Mouse (Mus musculus): ENCODE results near the gene Ubqln3. TPM values are rescaled to one million over a fixed set of nuclear protein-coding genes. Genes with fewer than 3 reads are reported as not detected.

Gene Ubqln3
- polyA plus RNA-seq (2012; rRNA removed; ENCODE audit: low replicate concordance), result not detected in 2 replicates

GRCm38 (mm10) chr7:104143179-104143578 is at the start of gene Ubqln3:
Gene Ubqln3, minus strand, starts transcription at chr7:104143279.

GRCm38 (mm10) chr7:104183292-104183691 is 40.2 kb upstream of the Ubqln3 start, which contains the start of gene Olfr648:
Gene Olfr648, minus strand, starts transcription at chr7:104183392.

GRCm38 (mm10) chr7:104150456-104150855 is 7.4 kb upstream of the Ubqln3 start, which contains the start of gene Ubqlnl:
Gene Ubqlnl, minus strand, starts transcription at chr7:104150556.

GRCm38 (mm10) chr7:104137305-104137704 is 5.8 kb downstream of the Ubqln3 start, which contains the start of gene Olfr643:
Gene Olfr643, minus strand, starts transcription at chr7:104137405.

GRCm38 (mm10) chr7:104129726-104130125 is 13.4 kb downstream of the Ubqln3 start, which contains the start of gene Ubqln5:
Gene Ubqln5, minus strand, starts transcription at chr7:104129826.

GRCm38 (mm10) chr7:104104757-104104972 is 38.4 kb downstream of the Ubqln3 start, which contains the start of gene Olfr646:
Gene Olfr646, plus strand, starts transcription at chr7:104104873.

Other genes with a start within 250 kb of the Ubqln3 start
- gene Olfr64, start 248.8 kb downstream of the Ubqln3 start, polyA plus RNA-seq (2012; rRNA removed; ENCODE audit: low replicate concordance), result not detected in 2 replicates
- gene Olfr65, start 239.8 kb downstream of the Ubqln3 start, polyA plus RNA-seq (2012; rRNA removed; ENCODE audit: low replicate concordance), result not detected in 2 replicates
- gene Olfr631, start 214.5 kb downstream of the Ubqln3 start, polyA plus RNA-seq (2012; rRNA removed; ENCODE audit: low replicate concordance), result not detected in 2 replicates
- not detected in 2 replicates for gene Olfr632, start 208.9 kb downstream of the Ubqln3 start, polyA plus RNA-seq (2012; rRNA removed; ENCODE audit: low replicate concordance)
- gene Olfr633, start 198.8 kb downstream of the Ubqln3 start, polyA plus RNA-seq (2012; rRNA removed; ENCODE audit: low replicate concordance), result not detected in 2 replicates
- gene Olfr635, start 172.1 kb downstream of the Ubqln3 start, polyA plus RNA-seq (2012; rRNA removed; ENCODE audit: low replicate concordance), result not detected in 2 replicates
- not detected in 2 replicates for gene Olfr638, start 144.5 kb downstream of the Ubqln3 start, polyA plus RNA-seq (2012; rRNA removed; ENCODE audit: low replicate concordance)
- not detected in 2 replicates for gene Olfr639, start 126.0 kb downstream of the Ubqln3 start, polyA plus RNA-seq (2012; rRNA removed; ENCODE audit: low replicate concordance)
- not detected in 2 replicates for gene Olfr640, start 117.7 kb downstream of the Ubqln3 start, polyA plus RNA-seq (2012; rRNA removed; ENCODE audit: low replicate concordance)
- gene Olfr641, start 107.8 kb downstream of the Ubqln3 start, polyA plus RNA-seq (2012; rRNA removed; ENCODE audit: low replicate concordance), result not detected in 2 replicates
- not detected in 2 replicates for gene Olfr642, start 90.6 kb downstream of the Ubqln3 start, polyA plus RNA-seq (2012; rRNA removed; ENCODE audit: low replicate concordance)
- not detected in 2 replicates for gene 4930516K23Rik, start 81.8 kb downstream of the Ubqln3 start, polyA plus RNA-seq (2012; rRNA removed; ENCODE audit: low replicate concordance)
- gene Olfr644, start 71.4 kb downstream of the Ubqln3 start, polyA plus RNA-seq (2012; rRNA removed; ENCODE audit: low replicate concordance), result not detected in 2 replicates
- not detected in 2 replicates for gene Olfr645, start 57.8 kb downstream of the Ubqln3 start, polyA plus RNA-seq (2012; rRNA removed; ENCODE audit: low replicate concordance)
- gene Olfr646, start 38.4 kb downstream of the Ubqln3 start, polyA plus RNA-seq (2012; rRNA removed; ENCODE audit: low replicate concordance), result not detected in 2 replicates
- not detected in 2 replicates for gene Ubqln5, start 13.5 kb downstream of the Ubqln3 start, polyA plus RNA-seq (2012; rRNA removed; ENCODE audit: low replicate concordance)
- not detected in 2 replicates for gene Olfr643, start 5.9 kb downstream of the Ubqln3 start, polyA plus RNA-seq (2012; rRNA removed; ENCODE audit: low replicate concordance)
- gene Ubqlnl, start 7.3 kb upstream of the Ubqln3 start, polyA plus RNA-seq (2012; rRNA removed; ENCODE audit: low replicate concordance), result not detected in 2 replicates
- not detected in 2 replicates for gene Olfm5, start 21.6 kb upstream of the Ubqln3 start, polyA plus RNA-seq (2012; rRNA removed; ENCODE audit: low replicate concordance)
- gene Olfr648, start 40.1 kb upstream of the Ubqln3 start, polyA plus RNA-seq (2012; rRNA removed; ENCODE audit: low replicate concordance), result 0.08 TPM in 1 of 2 replicates, not detected in the other
- not detected in 2 replicates for gene Olfr649, start 52.7 kb upstream of the Ubqln3 start, polyA plus RNA-seq (2012; rRNA removed; ENCODE audit: low replicate concordance)
- gene Trim6, start 75.5 kb upstream of the Ubqln3 start, polyA plus RNA-seq (2012; rRNA removed; ENCODE audit: low replicate concordance), result 1.3 TPM in 2 replicates
- 6.3 and 7.0 TPM in 2 replicates for gene Trim34a, start 101.2 kb upstream of the Ubqln3 start, polyA plus RNA-seq (2012; rRNA removed; ENCODE audit: low replicate concordance)
- gene Trim5, start 144.8 kb upstream of the Ubqln3 start, polyA plus RNA-seq (2012; rRNA removed; ENCODE audit: low replicate concordance), result 0.64 and 0.89 TPM in 2 replicates
- gene Trim12a, start 172.2 kb upstream of the Ubqln3 start, polyA plus RNA-seq (2012; rRNA removed; ENCODE audit: low replicate concordance), result 4.5 and 6.4 TPM in 2 replicates
- 4.3 and 5.3 TPM in 2 replicates for gene Trim34b, start 186.2 kb upstream of the Ubqln3 start, polyA plus RNA-seq (2012; rRNA removed; ENCODE audit: low replicate concordance)
- 5.7 and 6.5 TPM in 2 replicates for gene Trim12c, start 210.1 kb upstream of the Ubqln3 start, polyA plus RNA-seq (2012; rRNA removed; ENCODE audit: low replicate concordance)
- gene Trim30b, start 226.6 kb upstream of the Ubqln3 start, polyA plus RNA-seq (2012; rRNA removed; ENCODE audit: low replicate concordance), result 0.21 and 0.32 TPM in 2 replicates